Mouse (Mus musculus) ES-E14 (cell line): ENCODE measurements around the gene Slu7.
A peak's percentile ranks its signal among the peaks of the same experiment; 100 is the strongest.

Experiments
- MAFK ChIP-seq: IDR thresholded peaks from 2 replicates; pipeline ENCODE4 v1.6.1; 2014; ENCODE audit warnings: mild to moderate bottlenecking, low read depth, low read length, inconsistent platforms; ENCODE audit not compliant: insufficient read depth
- ZC3H11A ChIP-seq: IDR thresholded peaks from 2 replicates; pipeline ENCODE4 v1.6.1; 2012; ENCODE audit warnings: low read depth, mild to moderate bottlenecking, inconsistent platforms, low read length, borderline replicate concordance

DNA sequence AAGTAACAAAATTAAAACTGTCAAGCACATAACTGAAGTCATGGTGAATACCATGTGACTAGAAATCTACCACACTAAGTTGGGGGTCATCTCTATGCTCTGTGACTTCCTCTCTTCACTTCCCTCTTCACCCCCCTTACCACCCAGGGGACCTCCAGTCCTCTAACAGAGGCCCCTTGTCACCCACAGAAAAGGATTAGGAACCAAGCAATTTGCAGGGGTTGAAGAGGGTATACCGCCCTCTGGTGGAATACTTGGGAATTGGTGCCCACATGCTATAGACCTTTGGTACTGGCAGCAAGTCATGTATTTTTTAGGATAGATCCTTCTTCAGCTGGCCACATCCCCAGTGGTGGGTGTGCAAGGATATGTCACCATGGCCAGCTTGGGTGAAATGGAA lies 22.1 kb upstream of the Slu7 start:
- peak; percentile 44; the same call in 1 of the 2 replicates for TF ChIP-seq ZC3H11A
- no peak for TF ChIP-seq MAFK
